Mouse (Mus musculus) ES-Bruce4 (cell line): ENCODE measurements around the gene Nol4l.

Experiments used
- CTCF ChIP-seq: IDR thresholded peaks from one replicate; pipeline ENCODE4 v1.8.1; 2011; ENCODE audit warnings: low read depth, low read length
- EP300 ChIP-seq: IDR thresholded peaks from 2 replicates; pipeline ENCODE4 v1.6.1; 2011; ENCODE audit warnings: low read depth, low read length; ENCODE audit not compliant: insufficient read depth
- POLR2A ChIP-seq: IDR thresholded peaks from one replicate; pipeline ENCODE4 v1.8.1; 2011; ENCODE audit warnings: low read length; ENCODE audit not compliant: insufficient read depth

DNA sequence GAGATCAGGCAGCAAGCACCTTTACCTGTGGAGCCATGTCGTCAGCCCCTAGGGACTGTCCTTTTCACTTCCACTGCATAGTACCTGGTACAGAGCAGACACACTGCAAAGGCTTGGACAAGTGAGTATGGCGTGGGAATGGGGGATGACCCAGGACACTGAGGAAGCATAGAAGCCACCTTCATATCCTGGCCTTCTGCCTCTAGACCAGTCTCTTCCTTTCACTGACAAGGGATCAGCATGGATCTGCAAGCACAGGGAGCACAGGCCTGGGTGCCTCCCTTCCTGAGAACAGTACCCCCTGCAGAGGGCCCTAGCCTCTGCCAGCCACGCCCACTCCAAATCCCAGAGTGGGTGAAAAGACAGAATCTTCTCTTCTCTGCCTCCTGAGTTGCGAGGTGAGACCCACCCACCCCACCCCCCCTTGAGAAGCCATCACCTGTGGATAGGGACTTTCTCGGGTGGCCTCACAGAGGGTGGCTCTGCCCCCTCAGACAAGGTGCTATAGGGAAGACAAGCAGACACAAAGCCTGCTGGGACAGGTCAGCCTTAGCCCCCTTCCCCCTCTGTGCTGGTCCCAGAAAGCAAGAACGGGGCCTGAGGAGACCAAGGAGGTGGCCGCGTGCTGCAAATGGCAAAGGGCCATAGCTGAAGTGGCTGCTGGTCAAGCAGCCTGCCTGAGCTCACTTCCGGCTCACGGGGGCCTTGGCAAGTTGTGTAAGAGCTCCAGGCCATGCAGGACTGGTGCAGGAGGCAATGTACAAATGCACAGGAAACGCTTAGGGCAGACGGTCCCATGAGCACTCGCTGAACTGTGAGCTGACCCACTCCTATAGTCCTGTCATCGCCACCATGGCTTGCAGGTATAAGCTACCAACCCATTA, 15.0 kb downstream of the Nol4l start:
- TF ChIP-seq CTCF, result no peak
- TF ChIP-seq POLR2A, result no peak
- TF ChIP-seq EP300, result no peak
